Comparison of ENCODE assay signal across 8 mouse cellular contexts in the genomic region with DNA sequence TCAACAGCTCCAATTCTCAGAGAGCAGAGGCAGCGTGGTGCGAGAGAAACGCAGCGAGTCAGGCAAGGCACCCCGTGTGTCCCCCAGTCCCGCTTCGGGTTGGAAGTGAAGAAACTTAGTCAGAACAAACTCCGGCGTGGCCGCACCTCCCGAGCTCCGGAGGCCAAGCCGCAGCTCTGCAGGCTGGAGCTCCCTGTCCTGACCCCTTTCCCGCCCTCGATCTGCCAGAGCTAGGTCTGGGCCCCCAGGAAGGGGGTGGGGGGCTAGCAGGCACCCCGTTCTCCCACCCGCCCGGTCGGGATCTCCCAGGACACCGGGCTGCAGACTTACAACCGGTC.
DNase-seq lines count a peak whose midpoint lies in the region; ATAC-seq and TF ChIP-seq lines count a peak whose summit lies in the region.

No protein-coding gene starts in this region.

- WGBS in forebrain, embryonic 16.5 days, result 22% methylated on average over 21 of the region's 21 CpGs
- 9% methylated on average over 20 of the region's 21 CpGs for WGBS in intestine, embryonic 15.5 days
- WGBS in liver, postnatal 0 days (ENCODE audit: insufficient replicate concordance), result 18% methylated on average over 20 of the region's 21 CpGs
- 25% methylated on average over 21 of the region's 21 CpGs for WGBS in stomach, embryonic 15.5 days

- no peaks in the 10 kb centered on the region for H3K9me3 ChIP-seq in forebrain, embryonic 16.5 days (ENCODE audit: control insufficient read depth, low read length)
- H3K9me3 ChIP-seq in intestine, embryonic 15.5 days, result no peaks in the 10 kb centered on the region
- no peaks in the 10 kb centered on the region for H3K9me3 ChIP-seq in liver, postnatal 0 days (ENCODE audit: low read length)
- H3K9me3 ChIP-seq in stomach, embryonic 15.5 days, result no peaks in the 10 kb centered on the region

- no peak for TF ChIP-seq POLR2A in brain, embryonic 14.5 days (IDR thresholded peaks at IDR 0.05; ENCODE audit: borderline replicate concordance, extremely low read depth, insufficient read depth, insufficient read length, poor library complexity, severe bottlenecking)

- H3K4me3 ChIP-seq in layer of hippocampus, adult 2 months, result peak overlapping the region; percentile 65
- H3K4me3 ChIP-seq in forebrain, embryonic 16.5 days (replicated peaks; ENCODE audit: low read length), result peak overlapping the region; percentile 67
- peak overlapping the region; percentile 57 for H3K4me3 ChIP-seq in intestine, embryonic 15.5 days (replicated peaks)
- peak overlapping the region; percentile 54 for H3K4me3 ChIP-seq in liver, postnatal 0 days (ENCODE audit: low read depth, low read length)
- H3K4me3 ChIP-seq in stomach, embryonic 15.5 days (replicated peaks), result peak overlapping the region; percentile 58

- peak; percentile 39; the same call in 1 of the 2 replicates for ATAC-seq in forebrain, embryonic 16.5 days
- no peak for ATAC-seq in intestine, embryonic 15.5 days
- ATAC-seq in liver, postnatal 0 days, result peak; percentile 29; the same call in 1 of the 2 replicates
- peak; percentile 36; the same call in 1 of the 2 replicates for ATAC-seq in stomach, embryonic 15.5 days (ENCODE audit: insufficient read depth, low FRiP score, low read depth)

- no peaks in the 10 kb centered on the region for H3K27me3 ChIP-seq in forebrain, embryonic 16.5 days (replicated peaks; ENCODE audit: control insufficient read depth, insufficient read depth, low read length)
- H3K27me3 ChIP-seq in intestine, embryonic 15.5 days (replicated peaks), result no peaks in the 10 kb centered on the region
- no peaks in the 10 kb centered on the region for H3K27me3 ChIP-seq in liver, postnatal 0 days (ENCODE audit: insufficient read depth, low read length)
- no peaks in the 10 kb centered on the region for H3K27me3 ChIP-seq in stomach, embryonic 15.5 days (replicated peaks)

- H3K9ac ChIP-seq in forebrain, embryonic 16.5 days (replicated peaks; ENCODE audit: low read depth, low read length), result peak overlapping the region; percentile 70
- peak overlapping the region; percentile 56 for H3K9ac ChIP-seq in intestine, embryonic 15.5 days
- H3K9ac ChIP-seq in liver, postnatal 0 days (replicated peaks), result peak overlapping the region; percentile 26; the same call in 1 of the 2 replicates
- H3K9ac ChIP-seq in stomach, embryonic 15.5 days, result peak overlapping the region; percentile 41; the same call in 1 of the 2 replicates

- TF ChIP-seq CTCF in layer of hippocampus, adult 2 months (conservative IDR thresholded peaks at IDR 0.05), result no peak
- no peak for TF ChIP-seq CTCF in brain, embryonic 14.5 days (IDR thresholded peaks at IDR 0.05; ENCODE audit: borderline replicate concordance, extremely low read depth, insufficient read depth, insufficient read length)
- TF ChIP-seq CTCF in liver, postnatal 0 days (IDR thresholded peaks at IDR 0.05; ENCODE audit: low read depth), result no peak

- 0 out of 2 replicates have a peak overlapping the region, but pooled peaks have one; percentile 51 for H3K27ac ChIP-seq in layer of hippocampus, adult 2 months
- peak overlapping the region; percentile 84 for H3K27ac ChIP-seq in forebrain, embryonic 16.5 days (ENCODE audit: low read length)
- H3K27ac ChIP-seq in intestine, embryonic 15.5 days, result peak overlapping the region; percentile 74
- no peak overlapping the region for H3K27ac ChIP-seq in liver, postnatal 0 days (ENCODE audit: low read depth)
- peak overlapping the region; percentile 63 for H3K27ac ChIP-seq in stomach, embryonic 15.5 days

- TF ChIP-seq EP300 in liver, postnatal 0 days (IDR thresholded peaks at IDR 0.05; ENCODE audit: low read depth), result no peak

- H3K36me3 ChIP-seq in forebrain, embryonic 16.5 days (ENCODE audit: control insufficient read depth, insufficient read depth), result no peaks in the 10 kb centered on the region
- H3K36me3 ChIP-seq in intestine, embryonic 15.5 days, result no peaks in the 10 kb centered on the region
- no peaks in the 10 kb centered on the region for H3K36me3 ChIP-seq in liver, postnatal 0 days (replicated peaks; ENCODE audit: insufficient read depth, low read length)
- H3K36me3 ChIP-seq in stomach, embryonic 15.5 days, result no peaks in the 10 kb centered on the region

- DNase-seq in layer of hippocampus, adult 2 months (ENCODE audit: low spot score in 2 of 2), result peak in 1 of 2 experiments; percentile 9
- DNase-seq in layer of hippocampus, postnatal 10 days (ENCODE audit: low spot score in 2 of 2), result no peak
- peak; percentile 46 for DNase-seq in brain, embryonic 14.5 days (ENCODE audit: low read depth)
- peak; percentile 20 for DNase-seq in liver, postnatal 0 days
- DNase-seq in ovary, postnatal 14 days (ENCODE audit: low spot score), result no peak

- peak overlapping the region; percentile 60 for H3K4me2 ChIP-seq in forebrain, embryonic 16.5 days (ENCODE audit: low read length)
- peak overlapping the region; percentile 59 for H3K4me2 ChIP-seq in intestine, embryonic 15.5 days (replicated peaks)
- H3K4me2 ChIP-seq in liver, postnatal 0 days (ENCODE audit: low read depth, low read length), result peak overlapping the region; percentile 81
- H3K4me2 ChIP-seq in stomach, embryonic 15.5 days, result peak overlapping the region; percentile 58

- H3K4me1 ChIP-seq in forebrain, embryonic 16.5 days (replicated peaks; ENCODE audit: control insufficient read depth, insufficient read depth, low read length), result no peaks in the 10 kb centered on the region
- no peaks in the 10 kb centered on the region for H3K4me1 ChIP-seq in intestine, embryonic 15.5 days (replicated peaks)
- H3K4me1 ChIP-seq in liver, postnatal 0 days (ENCODE audit: insufficient read depth), result no peaks in the 10 kb centered on the region
- no peaks in the 10 kb centered on the region for H3K4me1 ChIP-seq in stomach, embryonic 15.5 days

Comparison
In these comparisons a context has a peak if more than half of its experiments do, and no peak if none do; other contexts are left out.
1. DNase-seq: peak in brain, embryonic 14.5 days (single experiment) and liver, postnatal 0 days (single experiment); none in layer of hippocampus, postnatal 10 days (0 of 2) and ovary, postnatal 14 days (single experiment).
2. Peak in every context shown above with its lines, with median percentiles within 50 percentile points of each other: H3K4me3 ChIP-seq, H3K4me2 ChIP-seq and H3K9ac ChIP-seq.